Mouse (Mus musculus): ENCODE results near the gene Socs1. TPM values are rescaled to one million over a fixed set of nuclear protein-coding genes. Genes with fewer than 3 reads are reported as not detected.
A peak's percentile ranks its signal among the peaks of the same experiment; 100 is the strongest.

Gene Socs1
- total and polyA plus RNA-seq, 3 experiments, result 0.34 to 1.2 (median 0.48) TPM

- H3K27ac ChIP-seq, result no peak overlapping the region
Observed at GRCm38 (mm10) chr16:10825840-10826239, 40.5 kb upstream of the Socs1 start.

GRCm38 (mm10) chr16:10824536-10824935 lies 39.2 kb upstream of the Socs1 start:
- Histone ChIP-seq H3K36me3 (ENCODE audit: control insufficient read depth, insufficient read depth, low read length) (no peaks in the 10 kb centered on the region), H3K9ac (ENCODE audit: low read depth, low read length) (no peak overlapping the region), H3K79me2 (replicated peaks; ENCODE audit: control insufficient read depth, insufficient read depth, low read length) (no peaks in the 10 kb centered on the region), H3K27me3 (ENCODE audit: control insufficient read depth, insufficient read depth, low read length) (no peaks in the 10 kb centered on the region; the same call in 1 of the 2 replicates), H3K4me3 (no peak overlapping the region), H3K4me1 (ENCODE audit: control insufficient read depth, insufficient read depth, low read length) (peaks cover 9% of the 10 kb centered on the region), H3K27ac (no peak overlapping the region)
- DNase-seq, result no peak
- intact Hi-C loops (cut with DNase I), result no loop called here
- 95% methylated on average over 1 of the region's 1 CpGs for WGBS
- TF ChIP-seq POLR2A (IDR thresholded peaks at IDR 0.05; ENCODE audit: insufficient read depth, low read depth, low read length), result no peak
- TF ChIP-seq EP300 (IDR thresholded peaks at IDR 0.05; ENCODE audit: insufficient read depth, low read depth, low read length), result no peak

More at GRCm38 (mm10) chr16:10825840-10826239, 40.5 kb upstream of the Socs1 start:
- Histone ChIP-seq H3K4me3 (no peak overlapping the region), H3K79me2 (replicated peaks; ENCODE audit: control insufficient read depth, insufficient read depth, low read length) (no peaks in the 10 kb centered on the region), H3K27me3 (ENCODE audit: control insufficient read depth, insufficient read depth, low read length) (no peaks in the 10 kb centered on the region; the same call in 1 of the 2 replicates), H3K9ac (ENCODE audit: low read depth, low read length) (no peak overlapping the region), H3K4me1 (ENCODE audit: control insufficient read depth, insufficient read depth, low read length) (peaks cover 4% of the 10 kb centered on the region; the same call in 1 of the 2 replicates), H3K36me3 (ENCODE audit: control insufficient read depth, insufficient read depth, low read length) (no peaks in the 10 kb centered on the region)
- no peak for DNase-seq
- intact Hi-C loops (cut with DNase I), result no loop called here
- TF ChIP-seq POLR2A (IDR thresholded peaks at IDR 0.05; ENCODE audit: insufficient read depth, low read depth, low read length) (no peak), CTCF (IDR thresholded peaks at IDR 0.05) (no peak), EP300 (IDR thresholded peaks at IDR 0.05; ENCODE audit: insufficient read depth, low read depth, low read length) (no peak)
- 68% methylated on average over 4 of the region's 4 CpGs for WGBS

- Histone ChIP-seq H3K9ac (ENCODE audit: low read depth, low read length) (no peak overlapping the region), H3K4me3 (no peak overlapping the region), H3K27ac (no peak overlapping the region), H3K4me1 (ENCODE audit: control insufficient read depth, insufficient read depth, low read length) (peaks cover 9% of the 10 kb centered on the region), H3K79me2 (replicated peaks; ENCODE audit: control insufficient read depth, insufficient read depth, low read length) (no peaks in the 10 kb centered on the region), H3K36me3 (ENCODE audit: control insufficient read depth, insufficient read depth, low read length) (no peaks in the 10 kb centered on the region), H3K27me3 (ENCODE audit: control insufficient read depth, insufficient read depth, low read length) (no peaks in the 10 kb centered on the region)
- DNase-seq, result no peak
- WGBS, result 66% methylated on average over 4 of the region's 4 CpGs
- intact Hi-C loops (cut with DNase I), result no loop called here
- TF ChIP-seq POLR2A (IDR thresholded peaks at IDR 0.05; ENCODE audit: insufficient read depth, low read depth, low read length), result no peak
- no peak for TF ChIP-seq EP300 (IDR thresholded peaks at IDR 0.05; ENCODE audit: insufficient read depth, low read depth, low read length)
- TF ChIP-seq CTCF (IDR thresholded peaks at IDR 0.05), result no peak
Observed at GRCm38 (mm10) chr16:10821387-10821786, 36.1 kb upstream of the Socs1 start.

GRCm38 (mm10) chr16:10819966-10820365 lies 34.6 kb upstream of the Socs1 start:
- 59% methylated on average over 3 of the region's 3 CpGs for WGBS

GRCm38 (mm10) chr16:10818579-10819135 lies 33.3 kb upstream of the Socs1 start:
- H3K79me2 ChIP-seq (replicated peaks; ENCODE audit: control insufficient read depth, insufficient read depth, low read length), result no peaks in the 10 kb centered on the region
- no peaks in the 10 kb centered on the region for H3K27me3 ChIP-seq (ENCODE audit: control insufficient read depth, insufficient read depth, low read length)
- H3K9ac ChIP-seq (ENCODE audit: low read depth, low read length), result no peak overlapping the region
- no peak overlapping the region for H3K4me3 ChIP-seq
- TF ChIP-seq EP300 (IDR thresholded peaks at IDR 0.05; ENCODE audit: insufficient read depth, low read depth, low read length) (no peak), CTCF (IDR thresholded peaks at IDR 0.05) (no peak), POLR2A (IDR thresholded peaks at IDR 0.05; ENCODE audit: insufficient read depth, low read depth, low read length) (no peak)
- 69% methylated on average over 4 of the region's 4 CpGs for WGBS
- peaks cover 6% of the 10 kb centered on the region for H3K4me1 ChIP-seq (ENCODE audit: control insufficient read depth, insufficient read depth, low read length)
- intact Hi-C loops (cut with DNase I), result no loop called here
- no peaks in the 10 kb centered on the region for H3K36me3 ChIP-seq (ENCODE audit: control insufficient read depth, insufficient read depth, low read length)
- no peak overlapping the region for H3K27ac ChIP-seq
- DNase-seq, result no peak

More at GRCm38 (mm10) chr16:10819966-10820365, 34.6 kb upstream of the Socs1 start:
- Histone ChIP-seq H3K27ac (no peak overlapping the region), H3K9ac (ENCODE audit: low read depth, low read length) (no peak overlapping the region), H3K79me2 (replicated peaks; ENCODE audit: control insufficient read depth, insufficient read depth, low read length) (no peaks in the 10 kb centered on the region), H3K4me1 (ENCODE audit: control insufficient read depth, insufficient read depth, low read length) (peaks cover 5% of the 10 kb centered on the region), H3K4me3 (no peak overlapping the region), H3K27me3 (ENCODE audit: control insufficient read depth, insufficient read depth, low read length) (no peaks in the 10 kb centered on the region), H3K36me3 (ENCODE audit: control insufficient read depth, insufficient read depth, low read length) (no peaks in the 10 kb centered on the region)
- TF ChIP-seq EP300 (IDR thresholded peaks at IDR 0.05; ENCODE audit: insufficient read depth, low read depth, low read length) (no peak), POLR2A (IDR thresholded peaks at IDR 0.05; ENCODE audit: insufficient read depth, low read depth, low read length) (no peak), CTCF (IDR thresholded peaks at IDR 0.05) (no peak)
- intact Hi-C loops (cut with DNase I), result no loop called here
- DNase-seq, result peak in 1 of 2 experiments; percentile 45

- 52% methylated on average over 4 of the region's 4 CpGs for WGBS
- H3K4me3 ChIP-seq, result no peak overlapping the region
- no peak overlapping the region for H3K9ac ChIP-seq (ENCODE audit: low read depth, low read length)
- intact Hi-C loops (cut with DNase I), result no loop called here
- no peak for TF ChIP-seq CTCF (IDR thresholded peaks at IDR 0.05)
- TF ChIP-seq POLR2A (IDR thresholded peaks at IDR 0.05; ENCODE audit: insufficient read depth, low read depth, low read length), result no peak
- no peak for TF ChIP-seq EP300 (IDR thresholded peaks at IDR 0.05; ENCODE audit: insufficient read depth, low read depth, low read length)
- H3K4me1 ChIP-seq (ENCODE audit: control insufficient read depth, insufficient read depth, low read length), result peaks cover 4% of the 10 kb centered on the region
- no peaks in the 10 kb centered on the region for H3K36me3 ChIP-seq (ENCODE audit: control insufficient read depth, insufficient read depth, low read length)
- H3K79me2 ChIP-seq (replicated peaks; ENCODE audit: control insufficient read depth, insufficient read depth, low read length), result no peaks in the 10 kb centered on the region
- H3K27me3 ChIP-seq (ENCODE audit: control insufficient read depth, insufficient read depth, low read length), result no peaks in the 10 kb centered on the region
- DNase-seq, result peak in 1 of 2 experiments; percentile 25
- H3K27ac ChIP-seq, result no peak overlapping the region
Observed at GRCm38 (mm10) chr16:10814864-10815263, 29.5 kb upstream of the Socs1 start.
